Mouse (Mus musculus): ENCODE results near the gene Npcd.

Npcd gene

GRCm38 (mm10) chr15:79803533-79804351 is 30.3 kb downstream of the Npcd start:
- no peak for DNase-seq (ENCODE audit: low read depth in 1 of 2, low spot score in 2 of 2)

GRCm38 (mm10) chr15:79802304-79802703 is 31.7 kb downstream of the Npcd start:
- no peak for DNase-seq (ENCODE audit: low read depth in 1 of 2, low spot score in 2 of 2)

- DNase-seq (ENCODE audit: low read depth in 1 of 2, low spot score in 2 of 2): no peak
Measured at GRCm38 (mm10) chr15:79801646-79802045, 32.4 kb downstream of the Npcd start.

- no peak for DNase-seq (ENCODE audit: low read depth in 1 of 2, low spot score in 2 of 2)
Measured at GRCm38 (mm10) chr15:79800701-79801100, 33.3 kb downstream of the Npcd start.

- no peak for DNase-seq (ENCODE audit: low read depth in 1 of 2, low spot score in 2 of 2)
Measured at GRCm38 (mm10) chr15:79798591-79798990, 35.4 kb downstream of the Npcd start.

GRCm38 (mm10) chr15:79797680-79798079 is 36.4 kb downstream of the Npcd start:
- no peak for DNase-seq (ENCODE audit: low read depth in 1 of 2, low spot score in 2 of 2)

GRCm38 (mm10) chr15:79797096-79797495 is 36.9 kb downstream of the Npcd start:
- DNase-seq (ENCODE audit: low read depth in 1 of 2, low spot score in 2 of 2): no peak

GRCm38 (mm10) chr15:79796256-79796655 is 37.8 kb downstream of the Npcd start:
- no peak for DNase-seq (ENCODE audit: low read depth in 1 of 2, low spot score in 2 of 2)

GRCm38 (mm10) chr15:79794173-79794572 is 39.9 kb downstream of the Npcd start:
- no peak for DNase-seq (ENCODE audit: low read depth in 1 of 2, low spot score in 2 of 2)

- no peak for DNase-seq (ENCODE audit: low read depth in 1 of 2, low spot score in 2 of 2)
Measured at GRCm38 (mm10) chr15:79793076-79793475, 41.0 kb downstream of the Npcd start.

GRCm38 (mm10) chr15:79792455-79792854 is 41.6 kb downstream of the Npcd start:
- no peak for DNase-seq (ENCODE audit: low read depth in 1 of 2, low spot score in 2 of 2)

- peak in 1 of 2 experiments; percentile 18 for DNase-seq (ENCODE audit: low read depth in 1 of 2, low spot score in 2 of 2)
Measured at GRCm38 (mm10) chr15:79791502-79791901, 42.5 kb downstream of the Npcd start.

- DNase-seq (ENCODE audit: low read depth in 1 of 2, low spot score in 2 of 2): no peak
Measured at GRCm38 (mm10) chr15:79790905-79791304, 43.1 kb downstream of the Npcd start.

GRCm38 (mm10) chr15:79790111-79790510 is 43.9 kb downstream of the Npcd start:
- no peak for DNase-seq (ENCODE audit: low read depth in 1 of 2, low spot score in 2 of 2)

GRCm38 (mm10) chr15:79787815-79788214 is 46.2 kb downstream of the Npcd start:
- no peak for DNase-seq (ENCODE audit: low read depth in 1 of 2, low spot score in 2 of 2)

GRCm38 (mm10) chr15:79785056-79785455 is 49.0 kb downstream of the Npcd start:
- no peak for DNase-seq (ENCODE audit: low read depth in 1 of 2, low spot score in 2 of 2)

GRCm38 (mm10) chr15:79777749-79778148 is 56.3 kb downstream of the Npcd start, which contains the start of gene Dnal4:
Gene Dnal4, minus strand, starts transcription at chr15:79777849.
- no peak for DNase-seq (ENCODE audit: low read depth in 1 of 2, low spot score in 2 of 2)

GRCm38 (mm10) chr15:79775662-79776061 is 58.4 kb downstream of the Npcd start:
- no peak for DNase-seq (ENCODE audit: low read depth in 1 of 2, low spot score in 2 of 2)

- peak; percentile 94 to 95 for DNase-seq (ENCODE audit: low read depth in 1 of 2, low spot score in 2 of 2)
Measured at GRCm38 (mm10) chr15:79774117-79775027, 59.7 kb downstream of the Npcd start.

GRCm38 (mm10) chr15:79770629-79771240 is 63.3 kb downstream of the Npcd start:
- DNase-seq (ENCODE audit: low read depth in 1 of 2, low spot score in 2 of 2): no peak

- DNase-seq (ENCODE audit: low read depth in 1 of 2, low spot score in 2 of 2): no peak
Measured at GRCm38 (mm10) chr15:79768302-79768701, 65.7 kb downstream of the Npcd start.
